15 mouse cellular contexts compared by ENCODE assay signal in the genomic region with DNA sequence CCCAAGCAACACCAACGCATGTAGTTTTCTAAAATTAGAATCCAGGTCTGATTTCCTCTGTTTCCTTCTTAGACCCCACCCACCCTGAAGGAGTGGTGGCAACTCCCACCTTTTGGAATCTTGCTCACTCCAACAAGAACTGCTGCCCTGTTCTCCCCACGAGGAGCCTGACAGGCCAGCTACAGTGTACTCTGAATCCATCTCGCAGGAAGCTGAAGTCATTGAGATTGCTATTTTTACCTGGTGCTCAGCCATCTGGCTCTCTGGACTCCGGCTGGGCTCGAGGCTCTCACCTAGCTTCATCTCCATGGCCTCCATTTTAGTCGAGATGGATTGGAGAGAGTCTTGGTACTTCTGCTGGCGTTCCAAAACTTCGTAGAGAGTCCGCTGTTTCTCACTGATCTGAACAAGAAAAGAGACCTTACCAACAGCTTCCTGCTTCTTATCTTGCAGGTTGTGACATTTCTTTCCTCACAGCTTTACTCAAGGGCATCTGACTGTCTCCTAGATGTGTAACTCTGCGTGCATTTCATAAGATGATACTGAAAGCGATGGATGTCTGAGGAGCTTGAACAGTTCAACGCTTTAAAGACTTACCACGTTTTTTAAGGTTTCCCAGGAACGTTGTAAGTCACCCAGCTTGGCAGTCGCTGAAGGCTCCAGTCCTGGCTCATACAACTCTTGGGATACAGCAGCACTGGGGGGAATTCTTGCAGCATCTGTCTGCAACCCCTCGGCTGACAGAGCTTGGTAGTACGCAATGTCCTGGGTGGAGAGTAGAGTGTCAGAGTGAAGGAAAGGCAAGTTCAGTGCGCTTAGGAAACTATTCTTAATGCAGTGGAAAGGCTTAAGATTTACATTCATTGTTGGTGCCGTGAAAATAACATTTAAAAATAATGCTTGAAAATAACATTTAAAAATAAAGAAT.
A peak's percentile ranks its signal among the peaks of the same experiment; 100 is the strongest.
DNase-seq lines count a peak whose midpoint lies in the region; ATAC-seq lines count a peak whose summit lies in the region.
"Had no signal": no experiment of that assay in that cellular context is flagged by ENCODE, and none has a peak within 500 bp of the region (broad histone marks: within the 10 kb centered on the region; RNA-seq: fewer than 3 reads in every experiment).

No protein-coding gene starts in this region.

- no peaks in the 10 kb centered on the region for H3K27me3 ChIP-seq in liver, embryonic 16.5 days (ENCODE audit: control insufficient read depth, insufficient read depth, low read depth, low read length)
- H3K27me3 ChIP-seq in liver, embryonic 12.5 days (replicated peaks), result no peaks in the 10 kb centered on the region
- no peaks in the 10 kb centered on the region for H3K27me3 ChIP-seq in heart, embryonic 11.5 days (ENCODE audit: control insufficient read depth, insufficient read depth, low read length)
- H3K27me3 ChIP-seq: limb, embryonic 12.5 days; lung, embryonic 15.5 days had no signal

- peaks cover 8% of the 10 kb centered on the region for H3K36me3 ChIP-seq in liver, embryonic 16.5 days (ENCODE audit: control insufficient read depth, insufficient read depth)
- peaks cover 35% of the 10 kb centered on the region for H3K36me3 ChIP-seq in liver, embryonic 12.5 days
- peaks cover 6% of the 10 kb centered on the region for H3K36me3 ChIP-seq in heart, embryonic 11.5 days (ENCODE audit: control insufficient read depth, insufficient read depth, low read length)

- WGBS in liver, embryonic 16.5 days (ENCODE audit: insufficient replicate concordance), result 61% methylated on average over 19 of the region's 19 CpGs
- WGBS in liver, embryonic 12.5 days (ENCODE audit: insufficient replicate concordance), result 60% methylated on average over 19 of the region's 19 CpGs
- WGBS in heart, embryonic 11.5 days (ENCODE audit: insufficient replicate concordance), result 47% methylated on average over 19 of the region's 19 CpGs

- H3K4me2 ChIP-seq in liver, embryonic 16.5 days (ENCODE audit: low read depth, low read length), result no peak overlapping the region
- H3K4me2 ChIP-seq in liver, embryonic 12.5 days, result no peak overlapping the region
- peak overlapping the region; percentile 19 for H3K4me2 ChIP-seq in heart, embryonic 11.5 days
- H3K4me2 ChIP-seq: limb, embryonic 12.5 days; lung, embryonic 15.5 days had no signal

- H3K4me3 ChIP-seq in liver, embryonic 16.5 days (ENCODE audit: low read depth, low read length), result peak overlapping the region; percentile 35
- H3K4me3 ChIP-seq in liver, embryonic 12.5 days, result no peak overlapping the region
- no peak overlapping the region for H3K4me3 ChIP-seq in heart, embryonic 11.5 days (ENCODE audit: low read depth, low read length)
- H3K4me3 ChIP-seq: limb, embryonic 12.5 days; lung, embryonic 15.5 days had no signal

- no peak overlapping the region for H3K9ac ChIP-seq in liver, embryonic 16.5 days (ENCODE audit: low read depth, low read length)
- H3K9ac ChIP-seq in liver, embryonic 12.5 days, result no peak overlapping the region
- H3K9ac ChIP-seq in heart, embryonic 11.5 days (ENCODE audit: low read depth, low read length), result no peak overlapping the region
- H3K9ac ChIP-seq: limb, embryonic 12.5 days; lung, embryonic 15.5 days had no signal

- no peak overlapping the region for H3K27ac ChIP-seq in liver, embryonic 16.5 days (ENCODE audit: low read length)
- no peak overlapping the region for H3K27ac ChIP-seq in liver, embryonic 12.5 days
- peak overlapping the region; percentile 75 for H3K27ac ChIP-seq in heart, embryonic 11.5 days (ENCODE audit: low read depth, low read length)
- H3K27ac ChIP-seq: limb, embryonic 12.5 days; lung, embryonic 15.5 days had no signal

- no peak for ATAC-seq in liver, embryonic 16.5 days (ENCODE audit: low read depth)
- ATAC-seq in liver, embryonic 12.5 days, result no peak
- ATAC-seq in heart, embryonic 11.5 days (replicated peaks; ENCODE audit: insufficient number of reproducible peaks, low FRiP score, low TSS enrichment), result no peak; the same call in 1 of the 2 replicates
- 0 out of 2 replicates have a peak, but pooled peaks have one; percentile 10 for ATAC-seq in neutrophil, adult 5-6 weeks (ENCODE audit: extremely low read depth, insufficient number of reproducible peaks, low FRiP score, poor library complexity, severe bottlenecking)
- ATAC-seq: activated CD4-positive, CD25-positive, alpha-beta regulatory T cell, adult 4 months; hindbrain, embryonic 16.5 days had no signal

- no peaks in the 10 kb centered on the region for H3K4me1 ChIP-seq in liver, embryonic 16.5 days (ENCODE audit: control insufficient read depth, low read depth, low read length)
- no peaks in the 10 kb centered on the region for H3K4me1 ChIP-seq in liver, embryonic 12.5 days
- H3K4me1 ChIP-seq in heart, embryonic 11.5 days (ENCODE audit: control insufficient read depth, insufficient read depth, low read length), result peaks cover 8% of the 10 kb centered on the region
- H3K4me1 ChIP-seq: limb, embryonic 12.5 days; lung, embryonic 15.5 days had no signal

- H3K9me3 ChIP-seq in liver, embryonic 16.5 days (replicated peaks; ENCODE audit: control insufficient read depth, low read length), result no peaks in the 10 kb centered on the region
- no peaks in the 10 kb centered on the region for H3K9me3 ChIP-seq in liver, embryonic 12.5 days (replicated peaks)
- no peaks in the 10 kb centered on the region for H3K9me3 ChIP-seq in heart, embryonic 11.5 days (replicated peaks; ENCODE audit: control insufficient read depth, low read length)
- H3K9me3 ChIP-seq: limb, embryonic 12.5 days; lung, embryonic 15.5 days had no signal

- DNase-seq in cerebellum, adult 8-10 months, result peak; percentile 65
- no peak for DNase-seq in spleen, adult 18-20 months
- DNase-seq in spleen, postnatal 10 days (ENCODE audit: low spot score in 2 of 2), result no peak
- DNase-seq: gastrocnemius, postnatal 36 days; kidney, adult 8-10 months; kidney, postnatal 4 days; layer of hippocampus, postnatal 36 days had no signal
